Mouse (Mus musculus): ENCODE results near the gene Tm4sf1.

Gene Tm4sf1

DNA sequence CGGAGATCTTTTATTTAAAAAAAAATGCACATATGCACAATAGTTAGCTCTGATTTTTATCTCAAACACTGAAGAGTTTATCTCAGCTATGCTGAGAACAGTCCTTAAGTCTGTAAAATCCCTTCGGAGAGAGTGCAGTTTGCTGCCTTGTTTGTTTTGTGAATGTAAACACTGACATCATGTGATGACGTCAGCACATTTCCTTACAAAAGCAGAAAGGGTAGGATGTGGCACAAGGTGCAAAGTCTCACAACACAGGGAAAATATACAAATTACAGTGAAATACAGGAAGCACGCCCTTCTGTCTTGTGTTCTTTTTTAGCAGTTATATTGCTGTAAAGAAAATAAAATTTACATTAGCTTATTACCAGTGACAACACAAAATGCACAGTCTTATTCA lies 14.3 kb downstream of the Tm4sf1 start:
- DNase-seq = no peak

DNA sequence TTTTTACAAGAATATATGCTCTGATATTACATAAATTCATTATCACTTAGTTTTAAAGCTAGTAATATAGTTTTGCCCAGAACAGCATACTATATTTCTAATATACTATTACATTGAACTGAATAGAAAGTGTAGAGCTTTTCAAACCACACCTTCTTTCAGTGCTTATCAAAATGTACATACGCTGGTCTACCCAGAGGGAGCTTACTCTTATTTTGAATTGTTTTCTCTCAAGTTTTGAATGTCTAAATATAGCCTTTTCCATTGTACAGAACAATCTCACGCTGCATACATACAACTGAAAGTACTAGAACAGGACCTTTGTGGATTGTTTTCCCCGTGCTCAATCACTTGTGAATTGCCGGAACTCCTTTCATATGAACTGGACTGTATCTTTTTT lies 23.6 kb downstream of the Tm4sf1 start:
- DNase-seq = no peak

DNA sequence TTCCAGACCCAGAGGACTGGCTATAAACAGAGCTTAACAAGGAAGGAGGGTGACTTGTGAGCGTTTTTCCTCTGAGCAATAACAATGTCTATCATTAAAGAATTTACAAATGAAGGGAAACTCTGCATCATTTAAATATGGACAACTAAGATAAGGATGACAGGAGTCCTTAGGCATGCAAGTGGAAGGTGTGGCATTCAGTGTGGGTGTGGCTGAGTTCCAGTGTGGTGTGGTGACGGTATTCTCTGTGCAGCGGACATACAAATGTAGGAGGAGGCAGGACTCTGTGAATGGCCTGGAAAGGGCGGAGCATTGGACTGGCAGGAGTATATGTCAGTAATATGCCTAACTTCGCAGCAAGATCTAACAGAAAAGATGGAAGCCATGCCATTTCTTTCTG lies 24.3 kb downstream of the Tm4sf1 start:
- DNase-seq = no peak

- DNase-seq = no peak
Measured at GRCm38 (mm10) chr3:57276821-57277220, 25.0 kb downstream of the Tm4sf1 start.

GRCm38 (mm10) chr3:57268994-57269393 lies 32.8 kb downstream of the Tm4sf1 start:
- DNase-seq = no peak

DNA sequence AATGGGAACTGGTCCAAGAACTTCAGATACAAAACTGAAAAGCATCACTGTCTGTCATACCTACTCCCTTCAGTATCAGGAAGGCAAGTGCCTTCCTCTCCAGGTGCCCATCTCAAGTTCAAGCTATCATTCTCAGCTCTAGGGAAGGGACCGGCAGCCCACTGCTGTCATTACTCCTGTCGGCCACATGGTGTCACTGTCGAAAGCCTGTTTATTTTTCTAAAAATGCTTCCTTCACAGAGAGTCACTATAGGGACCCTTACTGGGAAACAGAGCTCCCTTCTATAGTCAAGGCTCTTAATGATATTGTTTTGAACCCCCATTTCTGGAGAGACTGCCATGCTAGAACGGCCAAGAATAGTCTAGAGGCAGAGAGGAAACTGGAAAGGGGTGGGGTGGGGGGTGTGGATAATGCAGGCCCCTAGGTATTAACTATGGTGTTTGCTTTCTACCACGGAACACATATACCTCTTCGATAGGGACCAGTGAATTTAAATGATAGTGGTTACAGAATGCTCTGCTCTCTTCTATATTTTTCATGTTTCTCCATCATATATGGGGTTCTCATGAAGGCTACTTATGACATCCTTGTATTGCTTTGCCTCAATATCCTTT lies 34.1 kb downstream of the Tm4sf1 start:
- DNase-seq = peak; percentile 37

DNA sequence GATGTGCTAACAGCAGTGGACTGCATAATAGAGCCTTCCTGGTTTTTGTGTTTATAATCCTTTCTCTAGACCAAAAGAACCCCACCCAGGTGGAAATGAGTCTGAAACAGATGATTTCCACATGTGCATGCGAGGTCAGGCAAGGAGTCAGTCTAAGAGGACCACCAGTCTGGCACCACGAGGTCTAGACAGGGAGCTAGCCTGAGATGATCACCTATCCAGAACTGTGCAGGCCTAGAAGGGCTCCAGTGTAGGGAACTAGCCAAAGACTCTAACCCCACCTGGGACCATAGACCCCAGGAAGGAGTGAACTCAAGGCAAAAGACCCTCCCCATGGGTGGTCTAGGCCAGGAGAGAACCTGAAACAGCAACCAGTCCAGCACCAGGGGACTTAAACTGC lies 48.7 kb downstream of the Tm4sf1 start:
- DNase-seq = no peak

DNA sequence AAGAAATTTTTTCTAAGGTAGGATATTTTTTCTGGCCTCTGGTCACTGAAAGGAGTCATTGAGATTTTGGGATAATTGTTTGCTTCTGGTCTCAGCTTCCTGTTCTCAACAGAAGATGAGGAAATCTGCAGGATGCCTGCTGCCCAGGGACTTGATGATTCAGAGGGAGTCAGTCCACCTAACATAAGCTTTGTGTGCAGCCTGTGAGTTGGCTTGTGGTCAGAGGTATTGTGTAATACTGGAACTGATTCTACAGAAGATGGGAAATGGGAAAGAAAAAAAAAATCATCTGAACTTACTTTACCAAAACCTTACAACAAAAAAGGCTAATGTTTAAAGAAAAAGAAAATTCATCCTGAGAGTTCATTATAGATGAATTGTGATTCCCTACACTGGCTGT lies 49.2 kb downstream of the Tm4sf1 start:
- DNase-seq = no peak

DNA sequence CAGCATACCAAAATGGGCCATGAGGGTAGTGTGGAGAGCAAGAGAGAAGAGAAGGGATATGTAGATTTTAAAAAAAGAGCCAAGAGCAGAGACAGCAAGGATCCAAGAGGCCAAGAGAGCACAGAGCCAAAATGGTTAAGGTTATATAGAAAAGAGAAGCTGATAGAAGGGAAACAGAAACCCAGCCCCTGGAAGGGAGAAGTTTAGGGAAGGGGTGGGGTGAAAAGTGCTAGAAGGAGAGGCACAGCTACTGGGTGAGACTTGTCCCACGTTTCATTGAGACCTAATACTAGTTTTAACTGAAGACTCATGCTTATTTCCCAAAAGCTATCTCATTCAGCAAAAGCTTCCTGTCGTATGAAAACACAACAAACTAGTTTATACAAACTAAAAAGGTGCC lies 56.5 kb downstream of the Tm4sf1 start:
- no peak for DNase-seq

Data from right cerebral cortex, adult 18-20 months (tissue).